Mouse (Mus musculus) layer of hippocampus, adult 9-10 months (tissue): Measurements from ENCODE around the gene Ptprg.

ENCODE experiments used
- DNase-seq: peaks from one replicate; pipeline ENCODE4 v3.0.0; 2022; ENCODE audit warnings: low spot score

Ptprg gene

DNA sequence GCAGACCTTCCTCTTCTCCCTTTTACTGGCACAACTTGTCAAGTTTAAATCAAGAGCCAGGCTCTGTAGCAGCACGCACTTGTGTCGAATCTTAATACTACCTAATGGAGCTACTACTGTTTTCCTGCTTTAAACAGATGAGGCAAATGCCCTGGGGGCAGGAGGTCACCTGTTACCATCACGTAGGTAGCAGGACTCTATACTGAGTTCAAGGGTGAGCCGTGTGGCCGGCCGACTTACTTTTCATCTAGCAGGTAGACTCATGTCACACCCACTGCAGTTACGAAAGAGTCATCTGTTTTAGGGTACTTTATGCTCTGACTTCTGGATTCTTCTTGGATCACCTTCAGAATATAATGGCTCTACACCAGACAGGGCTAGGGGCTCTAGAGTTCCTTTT lies 66.3 kb downstream of the Ptprg start:
- DNase-seq: no peak

DNA sequence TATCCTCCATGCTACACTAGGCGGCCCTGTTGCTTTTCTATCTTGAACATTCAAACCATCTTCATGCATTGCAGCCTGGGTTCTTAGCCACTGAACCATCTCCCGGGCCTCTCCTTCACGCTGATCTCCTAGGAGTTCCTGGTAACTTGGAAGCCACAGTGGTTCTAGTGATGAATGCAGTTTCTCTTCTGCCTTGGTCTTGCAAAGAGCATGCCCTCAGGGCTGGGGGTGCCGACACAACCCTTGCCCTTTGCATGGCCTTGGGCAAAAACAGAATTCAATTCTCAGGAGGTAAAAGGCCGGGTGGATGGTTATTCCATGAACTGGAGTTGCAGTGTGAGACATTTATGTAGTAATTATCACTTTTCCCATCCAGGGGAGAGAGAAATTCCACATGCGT lies 67.0 kb downstream of the Ptprg start:
- no peak for DNase-seq

DNA sequence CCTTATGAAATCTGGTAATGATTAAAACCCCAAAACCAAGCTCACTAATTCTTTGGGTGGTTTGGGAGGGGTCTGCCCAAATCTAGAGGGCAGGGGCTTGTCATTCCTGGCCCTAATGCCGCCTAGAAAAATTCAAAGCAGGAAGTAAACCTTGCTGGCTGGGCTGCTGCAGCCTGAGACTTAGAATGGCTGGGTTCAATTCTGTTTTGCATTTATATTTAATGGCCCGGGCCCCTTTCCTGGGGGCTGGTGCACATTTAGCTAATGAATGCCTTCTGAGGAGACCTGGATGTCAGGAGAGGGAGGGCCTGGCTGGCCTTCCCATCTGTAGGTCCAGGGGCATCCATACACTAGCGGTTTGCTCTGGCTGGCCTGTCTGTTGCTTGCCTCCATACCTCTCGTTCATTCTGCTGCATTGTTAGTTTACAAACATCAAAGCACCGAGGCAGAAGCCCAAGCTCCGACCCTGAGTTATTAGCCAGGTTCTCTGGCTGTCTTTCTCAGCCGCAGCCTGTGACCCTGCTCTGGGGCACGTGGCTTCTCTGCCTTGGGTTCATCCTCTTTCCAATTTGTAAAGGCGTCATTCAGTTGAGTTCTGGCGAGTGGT lies 67.7 kb downstream of the Ptprg start:
- DNase-seq: no peak

DNA sequence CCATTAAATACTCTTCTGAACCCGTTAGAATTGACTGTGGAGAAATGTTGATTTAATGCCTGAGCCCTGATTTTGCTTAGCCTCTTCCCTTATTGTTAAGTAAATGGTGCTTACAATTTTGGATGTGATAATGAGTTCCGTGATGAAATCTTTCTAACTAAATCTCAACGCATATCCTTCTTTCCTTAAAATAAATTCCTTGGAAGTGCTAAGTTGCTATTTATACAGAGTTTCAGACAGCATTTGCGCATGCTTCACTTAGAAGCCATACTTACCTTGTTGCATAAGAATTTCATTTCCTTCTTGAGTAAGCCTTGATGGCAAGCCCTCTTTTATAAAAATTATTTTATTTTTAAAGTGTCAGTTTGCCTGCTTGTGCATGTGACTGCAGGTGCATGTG lies 70.2 kb downstream of the Ptprg start:
- no peak for DNase-seq

DNA sequence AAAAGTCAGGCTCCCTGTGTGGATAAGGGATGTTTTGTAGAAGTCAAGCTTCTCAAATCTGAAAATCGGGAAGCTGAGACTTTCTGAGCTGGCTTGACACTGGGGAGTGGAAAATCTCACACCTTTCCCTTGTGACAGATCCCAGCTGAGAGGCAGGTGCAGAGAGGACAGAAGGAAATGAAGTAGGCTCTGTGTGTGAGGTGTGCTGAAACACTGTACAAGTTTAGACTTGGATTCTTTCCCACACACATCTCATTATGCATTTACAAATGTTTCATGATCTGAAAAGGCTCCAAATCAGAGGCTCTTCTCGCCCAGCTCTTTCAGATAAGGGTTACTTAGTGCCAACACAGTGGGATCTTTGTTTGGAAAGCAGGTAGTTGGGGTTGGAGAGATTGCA lies 77.4 kb downstream of the Ptprg start:
- no peak for DNase-seq

DNA sequence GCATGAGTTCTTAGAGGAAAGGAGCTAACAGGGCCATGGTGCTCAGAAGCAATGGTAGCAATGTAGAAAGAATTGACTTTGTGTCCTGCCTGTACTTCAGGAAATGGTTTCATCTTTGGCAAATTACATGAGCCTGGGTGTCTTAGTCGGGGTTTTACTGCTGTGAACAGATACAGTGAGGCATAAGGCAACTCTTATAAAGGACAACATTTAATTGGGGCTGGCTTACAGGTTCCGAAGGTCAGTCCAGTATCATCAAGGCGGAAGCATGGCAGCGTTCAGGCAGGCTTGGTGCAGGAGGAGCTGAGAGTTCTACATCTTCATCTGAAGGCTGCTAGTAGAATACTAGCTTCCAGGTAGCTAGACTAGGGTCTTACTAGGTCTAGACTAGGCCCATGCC lies 78.2 kb downstream of the Ptprg start:
- no peak for DNase-seq

DNA sequence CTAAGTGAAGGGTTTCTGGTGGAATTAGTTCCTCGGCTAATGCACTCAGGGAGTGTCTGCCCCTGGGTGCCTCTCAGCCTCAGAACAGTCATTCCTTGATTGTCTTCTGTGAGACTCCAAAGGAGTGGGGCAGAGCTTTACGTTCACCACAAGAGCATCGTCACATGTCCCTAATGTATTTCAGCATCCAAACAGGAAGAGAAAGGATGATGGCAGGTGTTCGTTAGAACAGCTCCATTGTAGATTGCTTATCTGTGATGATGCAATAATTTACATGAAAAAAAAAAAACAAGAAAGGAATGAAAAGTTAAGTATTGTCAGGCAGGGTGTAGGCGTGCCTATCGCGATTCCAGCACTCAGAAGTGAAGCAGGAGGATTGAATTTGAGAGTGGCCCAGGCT lies 84.3 kb downstream of the Ptprg start:
- DNase-seq: no peak

DNA sequence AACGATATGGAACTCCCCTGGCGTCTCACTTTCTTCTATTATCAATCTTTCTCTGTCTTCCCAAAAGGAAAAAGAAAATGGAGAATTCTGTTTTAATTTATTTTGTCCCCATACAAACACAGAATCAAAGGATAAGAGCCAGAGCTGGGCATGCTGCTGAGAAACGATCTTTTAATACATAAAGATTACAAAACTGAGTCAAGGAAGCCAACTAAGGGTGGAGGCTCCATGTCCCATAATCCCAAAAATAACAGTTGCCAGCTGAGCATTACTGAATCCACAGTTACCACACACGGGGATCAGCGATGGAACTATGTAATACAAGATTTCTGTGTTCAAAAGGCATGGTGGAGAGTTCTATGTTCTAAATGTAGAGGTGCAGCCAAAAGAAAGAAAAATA lies 86.0 kb downstream of the Ptprg start:
- no peak for DNase-seq

DNA sequence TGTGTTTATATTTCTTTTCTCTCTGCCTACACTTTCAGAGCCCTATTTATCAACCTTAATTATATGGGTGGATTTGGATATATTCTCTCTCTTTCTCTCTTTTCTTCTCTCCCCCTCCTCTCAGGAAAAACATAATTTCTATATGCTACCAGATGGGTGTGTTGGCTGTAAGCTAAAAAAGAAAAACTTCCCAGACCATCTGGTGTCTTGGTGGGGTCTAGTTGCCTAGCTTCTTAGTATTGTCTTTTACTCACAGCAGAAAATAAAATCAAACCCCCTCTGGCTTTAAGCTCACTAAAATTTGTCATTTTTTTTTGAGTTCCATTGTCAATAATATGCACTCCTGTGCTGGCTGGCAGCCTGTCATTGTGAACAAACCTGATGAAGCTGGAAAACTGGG lies 87.0 kb downstream of the Ptprg start:
- DNase-seq: no peak

DNA sequence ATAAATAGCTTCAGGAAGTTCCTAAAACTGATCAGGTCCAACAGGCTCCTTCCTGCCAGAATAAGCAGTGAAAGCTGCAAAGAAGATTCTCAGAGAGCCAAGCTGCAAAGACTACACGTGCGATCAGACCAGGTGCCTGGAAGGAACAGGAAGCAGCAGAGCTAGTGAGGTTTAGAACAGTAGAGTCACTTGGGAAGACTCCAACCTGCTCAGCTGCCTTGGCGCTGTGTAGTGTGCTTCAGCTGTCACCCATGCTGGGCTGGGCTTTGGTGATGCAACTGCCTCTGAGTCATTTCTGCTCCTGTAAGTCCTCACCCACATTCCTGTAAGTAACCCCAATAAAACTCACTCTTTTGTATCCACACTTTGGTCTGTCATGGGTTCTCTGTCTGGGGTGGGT lies 87.7 kb downstream of the Ptprg start:
- no peak for DNase-seq

DNA sequence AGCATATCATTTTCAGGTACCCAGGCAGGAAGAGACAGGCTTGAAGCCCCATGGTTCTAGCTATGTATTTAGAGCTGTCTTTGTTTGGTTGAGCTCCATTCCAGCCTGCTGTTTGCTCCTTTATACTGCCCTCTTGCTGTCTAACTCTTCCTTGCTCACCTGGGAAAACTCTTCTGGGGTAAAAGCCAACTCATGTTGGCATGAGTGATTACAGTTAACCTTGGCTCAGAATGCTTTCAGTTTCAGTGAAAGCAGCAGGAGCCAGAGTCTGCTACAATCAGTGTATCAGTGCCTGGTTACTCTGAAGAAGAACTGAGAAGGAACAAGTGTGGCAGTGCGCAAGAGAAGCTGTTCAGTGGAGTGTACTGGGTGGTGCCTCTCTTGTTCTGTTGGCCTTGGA lies 89.6 kb downstream of the Ptprg start:
- no peak for DNase-seq

DNA sequence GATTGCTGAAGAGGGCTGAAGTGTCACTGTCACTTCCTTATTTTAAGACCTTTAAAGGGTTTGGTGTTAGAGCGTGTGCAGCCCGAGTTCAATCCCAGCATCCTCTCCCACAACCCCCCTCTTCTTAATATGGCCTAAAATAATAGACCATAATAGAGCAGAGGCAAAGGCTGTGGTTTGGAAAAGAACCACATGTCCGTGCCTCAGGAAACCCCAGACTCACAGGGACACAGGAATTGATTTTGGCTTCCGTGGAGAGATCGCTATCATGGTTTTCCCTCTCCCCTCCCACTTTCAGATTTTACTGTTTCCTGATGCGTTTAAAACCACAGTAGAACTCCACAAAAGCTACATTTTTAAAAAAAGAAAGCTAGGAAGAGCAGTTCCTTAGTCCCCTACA lies 104.0 kb downstream of the Ptprg start:
- no peak for DNase-seq

DNA sequence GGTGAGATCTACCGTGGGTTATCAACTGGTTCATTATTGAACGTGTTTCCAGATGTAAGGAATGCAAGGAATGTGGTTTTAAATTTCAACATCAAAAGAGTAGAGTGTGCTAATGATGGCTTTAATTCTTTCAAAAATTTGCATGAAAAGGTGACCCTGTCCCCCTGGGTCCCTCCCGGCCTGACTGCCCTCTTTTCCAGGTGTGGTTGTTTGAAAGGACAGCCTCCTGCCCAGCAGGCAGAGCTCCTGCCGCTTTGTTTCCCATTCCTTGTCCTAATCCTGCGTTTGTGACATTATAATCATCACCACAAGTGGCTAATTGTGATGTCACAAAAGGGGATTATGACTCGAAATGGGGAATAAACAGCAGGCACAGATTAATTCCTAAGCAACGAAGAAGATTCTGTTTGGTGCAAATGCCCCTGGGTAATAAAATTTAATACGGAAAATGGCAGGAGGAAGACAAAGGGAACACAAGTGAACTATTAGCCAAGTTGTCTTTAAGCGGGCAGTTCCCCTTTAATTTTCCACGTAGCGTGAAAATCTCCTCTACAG lies 110.4 kb downstream of the Ptprg start:
- no peak for DNase-seq

DNA sequence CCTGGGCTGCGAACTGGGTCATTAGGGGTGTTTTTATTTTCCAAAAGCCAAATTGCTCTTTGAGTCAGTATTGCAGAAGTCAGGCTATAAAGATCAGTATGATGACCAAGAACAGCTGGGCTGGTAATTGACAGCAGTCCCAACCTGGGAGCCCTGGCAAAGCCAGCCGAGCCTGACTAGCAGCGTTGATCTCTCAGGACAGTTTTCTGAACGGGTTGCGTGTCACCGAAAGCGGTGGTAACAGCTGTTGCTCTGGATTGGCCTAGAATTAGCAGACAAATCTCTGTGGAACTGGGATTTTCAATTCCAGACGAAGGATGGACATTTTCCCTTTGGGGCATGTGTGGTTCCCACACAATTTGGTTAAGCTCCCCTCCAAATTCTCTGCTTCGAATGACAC lies 111.0 kb downstream of the Ptprg start:
- no peak for DNase-seq

DNA sequence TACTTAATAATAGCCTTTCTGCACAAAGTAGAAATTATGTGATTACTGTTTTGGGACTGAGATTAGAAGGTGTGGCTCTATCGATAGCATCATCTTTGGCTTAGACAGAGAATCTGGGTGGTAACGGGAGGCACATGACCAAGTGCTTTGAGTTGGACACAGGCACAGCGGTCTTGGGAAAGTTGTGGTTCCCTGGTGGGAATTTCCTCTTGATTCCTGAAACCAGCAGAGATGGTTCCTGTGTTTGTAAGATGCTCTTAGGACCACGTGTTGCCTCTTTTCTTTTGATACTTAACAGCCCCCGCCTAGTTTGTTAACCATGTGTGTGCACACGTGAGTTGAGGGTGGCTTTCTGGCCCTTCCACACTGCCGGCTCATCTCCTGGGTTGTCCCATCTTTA lies 111.7 kb downstream of the Ptprg start:
- no peak for DNase-seq

DNA sequence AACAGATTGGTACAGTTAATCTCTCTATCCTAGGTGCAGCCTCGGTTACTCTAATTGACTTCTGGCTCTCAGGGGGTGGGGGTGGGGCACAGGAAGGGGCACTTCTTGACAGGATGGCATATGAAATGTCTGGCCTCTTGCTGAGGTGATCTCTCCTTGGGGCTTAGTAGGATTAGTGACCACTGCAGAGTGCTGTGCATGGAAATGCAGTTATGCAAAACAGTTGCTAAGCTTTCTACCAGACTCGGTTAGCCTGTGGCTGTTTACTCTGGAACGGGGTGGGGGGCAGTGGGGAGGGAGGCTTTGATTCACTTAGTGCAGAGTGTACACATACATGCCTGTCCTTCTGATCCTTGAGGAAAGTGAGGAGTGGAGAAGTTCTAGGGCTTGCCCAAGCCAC lies 114.4 kb downstream of the Ptprg start:
- no peak for DNase-seq

DNA sequence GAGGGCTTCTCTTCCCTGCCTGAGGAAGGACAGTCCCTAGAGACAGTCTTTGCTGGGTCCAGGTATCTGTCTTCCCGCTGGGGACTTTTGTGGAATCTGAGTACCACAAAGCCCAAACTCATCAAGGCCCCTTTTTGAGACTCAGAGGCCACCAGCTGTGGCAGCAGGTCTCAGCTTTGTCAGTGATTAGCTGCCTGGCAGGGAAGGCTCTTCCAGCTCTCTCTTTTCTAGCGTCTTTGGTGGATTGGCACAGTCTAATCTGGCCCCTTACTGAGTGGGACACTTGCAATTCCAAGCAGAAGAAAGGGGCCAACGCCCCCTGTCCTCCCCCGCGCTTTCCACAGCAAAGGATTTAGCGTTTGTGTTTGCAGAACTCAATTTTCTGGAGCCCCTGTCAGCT lies 117.5 kb downstream of the Ptprg start:
- DNase-seq: no peak

DNA sequence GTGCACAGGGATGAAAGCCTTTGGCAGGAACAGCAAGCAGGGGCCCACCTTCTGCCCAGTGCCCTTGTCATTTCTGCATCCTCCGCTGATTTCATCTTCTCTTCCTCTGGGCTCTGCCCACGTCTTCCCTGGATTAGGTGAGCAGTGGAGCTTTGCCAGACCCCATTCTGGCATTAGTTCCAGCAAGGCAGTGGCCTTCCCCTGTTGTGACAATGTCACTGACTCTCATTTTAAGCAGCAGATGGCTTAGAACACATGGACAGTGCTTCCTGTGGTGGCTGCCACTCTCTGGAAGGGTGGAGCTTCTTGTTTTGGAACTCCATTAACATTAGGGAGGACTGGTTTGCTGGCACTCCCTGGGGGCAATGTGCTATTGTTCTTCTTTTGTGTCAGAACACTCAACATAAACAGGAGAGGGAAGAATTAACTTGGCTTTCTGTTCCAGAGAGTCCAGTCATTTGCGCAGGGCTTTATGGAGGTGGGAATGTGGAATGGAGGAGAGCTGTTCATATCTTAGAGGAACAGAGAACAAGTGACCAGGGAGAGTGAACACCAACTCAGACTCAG lies 119.7 kb downstream of the Ptprg start:
- DNase-seq: no peak

DNA sequence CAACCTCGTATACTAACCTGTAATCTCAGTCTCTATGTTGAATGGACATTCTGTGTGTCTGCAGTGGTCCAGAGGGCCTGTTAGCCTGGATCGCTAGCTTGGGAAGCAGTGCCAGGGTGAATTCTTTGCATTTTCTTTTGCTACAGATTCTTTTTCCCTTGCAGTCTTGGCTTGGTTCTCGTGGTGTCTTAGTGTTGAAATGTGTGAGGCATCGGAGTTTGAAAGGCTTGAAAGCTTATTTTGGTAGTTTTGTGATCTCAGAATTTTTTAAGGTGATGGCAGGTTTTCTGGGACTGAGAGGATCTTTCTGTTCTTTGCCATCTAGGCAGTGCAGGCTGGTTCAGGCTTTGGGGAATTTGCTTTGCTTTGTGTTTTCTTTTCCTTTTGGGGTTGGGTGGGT lies 124.9 kb downstream of the Ptprg start:
- DNase-seq: no peak

DNA sequence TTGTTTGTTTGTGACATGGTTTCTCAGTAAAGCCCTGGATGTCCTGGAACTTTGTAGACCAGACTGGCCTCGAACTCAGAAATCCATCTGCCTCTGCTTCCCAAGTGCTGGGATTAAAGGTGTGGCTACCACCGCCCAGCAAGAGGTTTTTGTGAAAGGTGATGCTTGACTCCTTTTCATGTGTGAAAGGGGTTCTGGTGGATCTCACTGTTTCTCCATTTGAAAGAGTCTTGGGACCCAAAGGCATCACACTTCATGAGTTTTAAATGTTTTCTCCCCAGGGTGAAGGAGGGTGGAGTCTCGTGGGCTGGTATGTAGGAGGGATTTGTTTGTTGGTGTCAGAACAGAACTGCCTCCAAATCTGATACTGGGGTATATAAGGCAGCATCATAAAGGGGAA lies 126.4 kb downstream of the Ptprg start:
- DNase-seq: no peak

DNA sequence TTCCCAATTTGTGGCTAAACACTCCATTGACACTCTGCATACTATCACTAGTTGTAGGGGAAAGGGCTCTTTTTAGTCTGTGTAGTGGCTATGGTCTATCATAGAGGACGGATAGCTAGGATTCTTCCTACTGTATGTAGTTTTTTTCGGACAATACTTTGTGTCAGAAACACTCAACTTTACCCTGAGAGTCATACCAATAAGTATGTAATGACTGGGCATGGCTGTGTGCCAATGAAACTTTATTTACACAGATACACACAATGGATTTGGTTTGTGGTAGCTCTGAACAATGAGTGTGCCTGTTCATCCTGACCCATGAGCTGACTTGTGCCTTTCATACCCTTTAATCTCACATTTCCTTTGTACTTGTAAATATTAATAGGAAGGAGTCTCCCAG lies 127.3 kb downstream of the Ptprg start:
- no peak for DNase-seq

DNA sequence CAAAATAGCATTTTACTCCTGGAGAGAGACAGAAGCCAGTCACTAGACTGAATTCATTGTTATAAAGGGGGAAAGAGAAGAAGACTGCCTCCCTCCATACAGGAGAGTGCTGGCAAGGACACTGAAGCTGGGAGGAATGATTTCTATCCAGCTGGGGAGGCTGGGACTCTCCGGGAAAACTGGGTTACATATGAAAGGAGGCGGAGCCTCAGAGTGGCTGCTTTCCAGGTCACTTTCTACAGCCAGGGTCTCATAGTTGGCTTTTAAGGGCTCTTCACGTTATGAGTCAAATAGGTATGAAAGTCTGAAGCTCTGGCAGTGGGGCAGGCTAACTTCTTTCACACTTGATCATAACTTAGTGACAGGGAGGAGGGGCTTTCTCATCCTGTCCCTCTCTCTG lies 129.1 kb downstream of the Ptprg start:
- DNase-seq: no peak

DNA sequence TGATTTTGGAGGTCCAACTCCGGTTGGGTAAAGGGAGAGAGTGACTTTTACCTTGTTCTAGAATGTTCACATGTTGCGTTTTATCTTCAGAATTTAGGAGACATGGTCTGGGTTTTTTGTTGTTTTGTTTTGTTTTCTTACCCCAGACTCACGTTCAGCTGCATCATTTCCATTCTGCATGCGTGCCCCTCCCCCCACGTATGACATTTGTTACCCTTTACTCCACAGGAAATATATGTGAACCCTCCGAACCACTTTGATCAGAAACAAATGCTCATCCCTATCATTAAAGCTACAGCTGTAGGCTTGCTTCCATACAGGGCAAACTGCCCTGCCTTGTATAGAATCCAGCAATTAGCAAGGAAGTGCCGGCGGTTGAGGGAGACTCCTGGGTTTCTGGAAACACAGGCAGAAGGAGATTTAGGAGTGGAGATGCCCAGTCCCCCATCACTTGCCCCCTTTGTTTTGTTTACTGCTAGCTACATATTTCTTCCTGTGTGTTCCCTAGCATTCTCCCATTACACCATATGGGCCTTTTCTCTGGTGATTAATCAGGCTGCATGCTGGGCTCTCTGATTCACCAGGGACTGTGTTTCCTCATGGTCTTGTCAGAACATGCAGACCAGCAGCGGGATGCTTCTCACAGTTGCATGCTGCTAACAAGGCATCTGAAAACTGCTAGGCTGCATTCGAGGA lies 130.2 kb downstream of the Ptprg start:
- DNase-seq: no peak

DNA sequence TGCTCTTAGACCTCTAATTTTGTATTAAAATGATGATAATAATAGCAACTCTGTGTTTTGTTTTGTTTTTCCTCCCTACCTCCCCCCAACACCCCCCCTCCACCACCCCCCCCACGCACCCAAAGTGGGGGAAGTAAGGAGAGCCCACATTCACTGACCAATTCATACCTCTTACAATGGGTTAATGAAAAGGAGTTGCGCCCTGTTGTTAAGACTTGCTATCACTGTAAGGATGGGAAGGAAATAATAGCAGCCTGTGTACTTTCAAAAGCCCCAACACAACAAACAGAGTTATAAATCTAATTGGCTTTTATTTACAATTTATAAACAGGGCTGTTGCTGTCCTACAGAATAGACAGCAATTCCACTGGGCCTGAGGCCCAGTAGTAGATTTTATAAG lies 130.8 kb downstream of the Ptprg start:
- no peak for DNase-seq
